Mouse (Mus musculus): ENCODE measurements at regions not wholly inside any gene's neighbourhood (a gene's known extent, or its start where the extent isn't known, plus 50 kb on each side); places are given as distances from the start of the nearest gene placed in this dataset.

DNA sequence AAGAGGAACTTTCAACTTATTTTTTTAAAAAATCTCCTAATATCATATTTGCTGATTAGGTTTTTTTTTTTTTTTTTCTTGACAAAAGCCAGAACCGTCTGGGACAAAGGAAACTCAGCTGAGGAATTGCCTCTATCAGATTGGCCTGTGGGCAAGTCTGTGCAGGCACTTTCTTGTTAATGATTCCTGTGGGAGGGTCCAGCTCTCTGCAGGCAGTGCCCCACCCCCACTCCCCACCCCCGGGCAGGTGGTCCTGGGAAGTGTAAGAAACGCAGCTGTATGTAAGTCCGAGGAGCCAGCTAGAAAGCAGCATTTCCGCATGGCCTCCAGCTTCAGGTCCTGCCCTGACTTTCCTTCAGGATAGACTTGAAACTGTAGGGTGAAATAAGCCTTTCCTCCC, 377.7 kb downstream of the Sox2 start:
- no peak for DNase-seq

DNA sequence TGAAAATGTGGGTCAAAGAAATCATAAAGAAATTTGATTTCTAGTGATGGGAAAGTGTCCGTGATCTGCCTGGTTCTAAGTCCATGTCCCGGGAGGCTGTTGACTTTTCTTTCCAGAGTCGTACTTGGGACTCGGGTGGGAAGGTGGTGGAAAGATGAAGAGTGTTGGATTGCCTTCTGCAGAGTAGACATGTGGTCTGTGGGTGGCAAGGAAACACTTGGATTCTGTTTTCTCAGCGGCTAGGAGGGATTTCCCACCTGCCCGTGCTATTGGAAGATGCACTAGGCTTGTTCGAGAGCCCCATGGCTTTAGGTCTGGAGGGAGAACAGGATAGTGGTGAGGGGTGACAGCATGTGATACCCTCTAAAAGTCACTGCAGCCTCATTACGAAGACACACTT, 379.7 kb downstream of the Sox2 start:
- no peak for DNase-seq

DNA sequence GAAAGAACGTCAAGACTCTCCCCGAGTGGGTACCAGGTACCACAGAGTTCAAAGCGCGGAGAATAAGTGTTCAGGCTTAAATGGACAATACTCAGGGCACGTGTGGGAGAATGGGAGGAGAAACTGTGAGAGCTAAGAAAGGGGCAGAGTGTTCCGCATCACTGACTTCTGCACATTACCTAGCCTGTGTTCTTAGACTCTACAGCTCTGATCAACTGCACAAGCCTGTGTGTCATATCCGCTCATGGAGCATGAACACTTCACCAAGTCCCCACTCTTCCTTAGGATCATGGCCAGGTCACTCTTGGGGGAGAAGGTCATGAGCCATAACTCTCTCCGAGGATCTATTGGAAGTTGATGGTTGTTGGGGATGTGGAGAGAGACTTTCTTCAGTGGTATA, 383.4 kb downstream of the Sox2 start:
- DNase-seq = no peak

DNA sequence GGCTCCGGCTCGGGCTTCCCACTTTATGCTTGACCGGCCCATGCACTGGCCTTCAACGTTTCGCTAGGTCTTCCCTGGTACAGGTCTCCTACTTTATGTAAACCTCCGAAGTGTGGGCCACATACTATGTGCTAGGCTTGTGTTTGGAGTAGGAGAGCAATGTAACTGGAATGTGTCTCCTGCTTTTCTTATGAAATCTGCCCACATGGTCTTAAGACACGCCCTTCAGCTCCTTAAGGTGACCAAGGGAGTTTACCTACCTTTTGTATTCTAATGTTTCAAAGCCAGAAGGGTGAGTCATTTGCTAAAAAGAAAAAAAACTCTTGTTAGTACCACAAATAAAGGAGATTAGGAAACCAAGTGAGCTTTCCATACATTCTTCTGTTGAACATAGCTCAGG, 385.0 kb downstream of the Sox2 start:
- no peak for DNase-seq

DNA sequence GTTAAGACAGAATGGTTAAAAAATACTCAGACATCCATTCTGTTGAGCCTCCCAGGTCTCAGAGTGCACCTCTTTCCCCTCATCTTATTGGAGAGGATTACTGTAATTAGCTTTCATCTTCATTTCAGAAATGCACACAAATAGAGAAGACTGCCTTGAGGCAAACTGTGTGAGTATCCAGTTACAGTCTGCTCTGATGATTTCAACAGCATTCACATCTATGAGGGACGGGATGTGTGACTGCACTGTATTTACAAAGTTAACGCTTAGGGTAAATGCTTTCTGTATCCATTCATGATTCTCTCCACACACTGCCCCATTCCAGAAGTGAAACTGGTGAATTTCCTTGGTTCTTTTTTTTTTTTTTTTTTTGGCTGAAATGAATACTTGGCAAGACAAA, 393.5 kb downstream of the Sox2 start:
- DNase-seq = no peak

DNA sequence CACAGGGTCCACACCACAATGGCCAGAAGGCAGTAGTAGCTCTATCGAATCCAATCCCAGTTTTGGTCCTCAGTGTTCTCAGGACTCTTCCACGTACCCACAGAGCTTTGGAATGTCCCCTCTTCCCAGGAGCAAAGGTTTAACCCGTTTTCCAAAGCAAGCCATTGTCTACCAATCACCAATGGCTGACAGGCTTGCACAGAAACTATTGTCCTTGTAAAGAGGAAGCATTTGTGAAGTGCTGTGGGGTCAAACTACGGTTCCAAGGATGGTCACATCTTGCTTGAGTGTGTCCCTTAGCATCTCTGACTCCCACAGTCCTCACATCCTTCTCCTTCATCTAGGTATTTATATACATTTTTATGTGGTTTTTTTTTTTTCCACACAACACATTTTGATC, 409.2 kb downstream of the Sox2 start:
- DNase-seq = no peak

DNA sequence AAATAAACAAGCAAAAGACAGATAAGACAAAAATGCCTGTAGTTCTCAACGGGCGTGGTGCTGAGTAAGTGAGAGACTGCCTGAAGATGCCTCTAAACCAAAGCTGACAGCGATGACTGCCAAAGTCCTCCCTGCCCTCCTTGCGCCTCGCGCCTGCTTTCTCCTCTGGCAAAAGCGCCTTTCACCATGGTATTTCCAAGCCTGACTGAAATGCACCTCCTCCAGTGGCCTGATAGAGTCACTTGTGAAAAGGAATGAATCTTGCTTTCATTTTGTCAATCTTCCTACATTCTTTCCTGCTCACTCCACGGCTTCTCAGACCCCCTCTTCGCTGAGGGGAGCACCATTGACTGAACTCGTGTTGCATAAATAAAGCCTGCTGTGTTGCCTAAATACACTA, 409.8 kb downstream of the Sox2 start:
- DNase-seq = no peak

DNA sequence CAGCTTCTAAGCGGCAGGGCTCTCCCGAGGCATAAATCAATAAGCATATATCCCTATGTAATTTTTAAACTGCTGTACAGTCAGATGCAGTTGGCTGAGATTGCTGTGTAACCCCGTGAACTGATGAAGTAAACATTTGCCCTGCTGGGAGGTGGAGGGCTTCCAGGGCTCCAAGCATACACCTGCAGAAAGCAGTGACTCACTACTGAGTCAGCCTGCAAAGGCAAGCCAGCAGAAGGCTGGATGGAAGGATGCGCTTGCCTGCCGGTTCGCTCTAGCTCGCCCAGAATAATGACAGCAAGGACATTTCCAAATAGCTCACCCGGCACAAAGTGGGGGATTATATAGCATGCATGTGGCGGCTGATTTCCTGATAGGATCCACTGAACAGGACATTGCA, 416.6 kb downstream of the Sox2 start:
- DNase-seq = no peak

DNA sequence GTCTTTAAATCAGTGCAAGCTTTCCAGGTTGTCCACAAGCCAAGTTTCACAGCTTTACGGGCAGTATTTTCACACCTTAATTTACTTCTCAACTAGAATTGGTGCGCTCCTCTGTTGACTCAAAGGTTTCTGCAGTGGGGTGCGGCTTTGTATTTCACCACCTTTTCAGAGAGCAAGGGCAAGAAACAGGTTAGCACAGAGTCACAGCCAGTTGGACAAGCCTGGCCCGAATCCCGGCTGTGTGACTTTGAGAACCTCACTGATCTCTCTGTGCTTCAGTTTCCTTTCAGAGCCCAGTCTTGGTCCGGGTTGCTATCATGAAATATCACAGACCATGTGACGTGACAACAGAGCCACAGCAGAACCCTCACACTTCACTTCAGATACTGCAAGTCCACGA, 418.4 kb downstream of the Sox2 start:
- no peak for DNase-seq

DNA sequence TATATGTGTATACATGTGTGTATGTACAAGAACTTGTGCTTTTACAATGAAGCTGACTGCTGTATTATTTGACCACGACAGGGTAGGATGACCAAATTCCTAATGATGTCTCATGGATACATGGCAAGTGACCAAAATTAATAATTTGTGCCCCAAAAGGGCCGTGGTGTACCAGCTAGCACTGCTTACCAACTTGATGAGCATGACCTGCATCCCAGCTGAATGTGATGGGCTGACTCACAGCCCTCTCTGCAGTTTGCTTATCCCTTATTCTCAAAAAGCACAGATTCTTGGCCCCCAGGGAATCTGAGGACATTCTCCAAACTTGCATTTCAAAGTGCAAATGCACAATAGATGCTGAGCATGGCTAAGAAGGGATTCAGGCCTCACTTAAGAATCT, 420.8 kb downstream of the Sox2 start:
- no peak for DNase-seq

DNA sequence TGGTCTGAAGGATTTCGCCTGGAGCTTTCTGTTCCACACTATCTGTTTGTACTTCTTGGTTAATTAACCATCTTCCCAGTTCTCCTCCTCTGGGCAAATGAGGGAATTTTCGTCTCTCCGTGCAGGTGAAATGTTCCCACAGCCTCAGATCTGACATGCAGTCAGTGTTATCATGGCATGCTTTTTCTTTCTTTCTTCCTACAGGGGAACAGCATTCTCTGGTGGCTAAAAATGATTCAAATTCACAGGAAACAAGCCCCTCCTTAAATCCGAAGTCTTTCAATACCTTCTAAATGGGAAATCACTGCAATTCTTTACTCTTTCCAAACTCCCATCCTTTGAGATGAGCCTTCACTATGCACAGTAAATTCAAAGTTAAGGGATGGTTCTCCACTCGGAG, 429.7 kb downstream of the Sox2 start:
- no peak for DNase-seq

DNA sequence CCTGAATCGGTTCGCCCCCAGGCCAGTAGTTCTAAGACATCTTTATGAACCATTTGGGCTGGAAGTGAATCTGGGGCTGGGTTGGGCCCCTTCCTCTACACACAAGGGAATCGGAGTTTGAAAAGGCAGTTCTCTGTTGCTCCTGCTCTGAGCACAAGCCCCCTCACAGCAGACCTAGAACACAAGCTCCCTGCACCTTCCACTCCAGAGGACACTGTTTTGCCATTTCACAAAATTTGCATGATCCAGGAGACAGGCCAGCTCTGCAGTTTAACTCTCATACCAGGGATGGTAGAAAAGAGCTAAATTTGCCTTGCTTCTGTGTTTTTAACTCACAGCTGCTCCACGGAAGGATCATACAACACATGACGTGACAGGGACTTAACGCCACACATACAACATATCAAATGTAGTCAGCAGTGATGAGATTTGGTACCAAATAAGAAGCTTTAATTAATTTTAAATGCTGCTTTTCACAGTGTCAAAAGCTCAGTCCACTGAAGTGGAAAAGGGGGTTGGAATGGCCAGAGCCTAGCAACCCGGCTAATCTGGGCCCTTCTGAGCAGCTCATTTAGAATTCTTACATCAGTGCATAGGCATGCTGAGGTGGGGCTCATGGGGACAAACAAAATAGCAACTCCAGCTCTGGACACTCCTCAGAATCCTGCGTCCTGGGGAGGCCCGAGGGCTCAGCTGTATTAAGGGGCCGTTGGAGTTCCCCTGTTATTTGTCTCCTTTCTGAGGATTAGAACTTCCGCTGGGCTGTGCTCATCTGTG, 434.1 kb downstream of the Sox2 start:
- no peak for DNase-seq

DNA sequence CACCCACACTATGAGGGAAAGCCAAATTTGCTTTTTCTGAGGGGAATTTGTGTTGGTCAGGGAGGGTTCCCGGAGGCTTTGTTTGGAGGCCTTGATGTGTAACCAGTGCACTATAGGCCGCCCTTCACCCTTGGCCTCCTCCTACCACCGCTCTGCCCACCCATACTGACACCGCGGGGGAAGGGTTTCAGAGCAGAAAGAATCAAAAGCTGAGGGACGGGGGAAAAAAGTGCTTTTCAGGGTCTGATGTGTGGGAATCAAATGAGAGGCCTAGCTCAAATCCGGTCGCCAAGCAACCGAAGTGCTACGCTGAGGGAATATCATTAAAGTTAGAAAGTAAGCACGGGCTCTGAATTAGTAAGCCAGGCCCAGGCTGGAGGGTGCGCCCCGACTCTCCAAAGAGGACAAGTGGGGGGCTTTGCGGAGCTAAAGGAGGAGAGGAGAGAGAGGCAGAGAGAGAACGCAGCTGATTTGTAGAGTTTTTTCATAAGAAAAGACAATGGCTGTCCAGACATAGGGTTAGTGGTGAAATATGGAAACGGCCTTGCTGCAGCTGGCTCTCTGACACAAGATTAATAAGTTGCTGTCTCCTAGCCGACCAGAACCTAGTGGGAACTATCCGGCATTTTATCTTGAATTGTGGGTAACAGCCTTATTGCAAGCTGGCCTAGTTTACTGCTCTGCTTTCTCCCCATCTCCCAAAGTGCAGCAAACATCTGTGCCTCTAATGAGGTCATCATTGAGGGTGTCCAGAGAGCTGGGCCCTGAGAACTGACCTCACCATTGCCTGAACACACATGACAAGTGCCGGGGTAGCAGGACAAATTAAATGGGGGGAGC, 438.3 kb downstream of the Sox2 start:
- no peak for DNase-seq

DNA sequence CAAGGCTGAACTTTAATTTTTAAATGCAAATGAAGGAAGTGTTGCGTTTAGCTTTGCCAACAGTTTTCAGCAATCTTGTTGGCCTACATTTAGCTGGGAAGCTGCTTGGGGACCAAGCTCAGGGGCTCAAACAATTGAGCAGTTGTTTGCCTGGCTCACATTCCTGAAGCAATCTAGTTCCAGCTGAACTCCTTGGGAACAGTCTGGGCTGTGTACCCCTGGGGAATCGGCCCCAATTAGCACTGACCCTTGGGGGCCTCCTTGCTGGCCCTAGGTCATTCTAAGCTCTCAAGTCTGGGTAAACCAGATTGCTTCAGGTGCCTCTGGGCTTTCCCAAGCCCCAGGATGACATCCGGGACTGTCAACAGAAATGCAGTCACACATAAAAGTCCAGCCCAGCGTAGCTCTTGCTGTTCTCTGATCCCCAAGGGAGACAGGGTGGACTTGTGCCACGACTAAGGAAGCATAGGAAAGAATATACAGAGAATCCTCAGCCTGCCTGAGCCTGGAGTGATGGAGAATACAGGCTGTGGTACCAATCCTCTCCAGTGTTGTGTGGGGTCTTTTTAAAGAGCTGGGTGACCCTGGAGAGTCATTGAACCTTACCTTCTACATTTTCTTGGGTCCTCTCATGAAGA, 440.4 kb downstream of the Sox2 start:
- DNase-seq = no peak

DNA sequence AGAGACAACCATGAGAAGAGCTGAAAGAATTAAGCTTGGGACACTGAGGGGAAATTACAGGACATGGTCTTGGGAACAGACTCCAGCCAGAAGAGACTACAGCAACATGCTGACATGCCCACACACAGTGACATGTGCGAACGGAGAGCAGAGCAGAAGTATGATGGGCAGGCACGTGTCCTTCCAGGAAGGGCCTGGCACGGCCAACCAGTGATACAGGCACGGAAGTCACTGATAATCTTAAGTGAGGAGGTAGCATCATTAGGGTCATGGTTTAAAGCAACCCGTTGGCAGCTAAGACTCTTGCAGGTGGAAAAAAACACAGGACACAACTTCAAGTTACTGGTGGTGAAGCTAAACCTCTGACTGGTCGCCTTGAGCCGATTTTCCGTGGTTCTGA, 442.8 kb downstream of the Sox2 start:
- DNase-seq = no peak

DNA sequence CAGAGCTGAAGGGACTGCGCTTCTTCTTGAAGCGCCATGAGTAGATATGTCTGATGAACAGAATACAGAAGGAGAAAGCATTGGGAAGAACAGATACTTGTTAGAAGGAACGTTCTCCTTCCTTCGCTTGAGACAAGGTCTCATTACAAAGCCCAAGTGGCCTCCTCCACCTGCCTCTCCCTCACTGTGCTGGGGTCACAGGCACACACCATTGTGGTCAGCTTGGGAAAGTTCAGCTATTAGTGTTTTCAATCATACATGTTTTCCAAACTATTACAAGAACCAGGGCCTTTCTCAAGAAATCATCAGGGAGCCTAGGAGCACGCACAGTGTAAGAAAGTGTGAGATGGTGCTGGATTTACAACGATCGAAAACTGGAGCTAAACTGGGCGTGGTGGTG, 445.0 kb downstream of the Sox2 start:
- no peak for DNase-seq

DNA sequence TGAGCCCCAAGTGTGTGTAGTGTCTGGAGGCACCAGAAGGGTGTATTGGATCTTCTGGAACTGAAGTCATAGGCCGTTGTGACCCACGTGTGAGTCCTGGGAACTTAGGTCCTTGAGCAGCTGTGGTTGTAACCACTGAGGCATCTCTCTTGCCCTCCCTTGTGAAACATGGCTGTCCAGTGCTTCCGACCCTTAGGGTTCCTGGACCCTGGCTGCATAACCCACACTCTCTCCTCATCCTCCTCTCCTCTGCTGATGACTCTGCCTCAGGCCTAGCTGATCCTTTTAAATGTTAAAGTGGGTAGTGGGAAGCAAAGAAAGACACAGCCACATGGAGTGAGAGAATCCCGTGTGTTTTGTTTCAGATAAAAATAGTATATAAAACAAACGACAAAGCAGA, 446.2 kb downstream of the Sox2 start:
- DNase-seq = no peak

DNA sequence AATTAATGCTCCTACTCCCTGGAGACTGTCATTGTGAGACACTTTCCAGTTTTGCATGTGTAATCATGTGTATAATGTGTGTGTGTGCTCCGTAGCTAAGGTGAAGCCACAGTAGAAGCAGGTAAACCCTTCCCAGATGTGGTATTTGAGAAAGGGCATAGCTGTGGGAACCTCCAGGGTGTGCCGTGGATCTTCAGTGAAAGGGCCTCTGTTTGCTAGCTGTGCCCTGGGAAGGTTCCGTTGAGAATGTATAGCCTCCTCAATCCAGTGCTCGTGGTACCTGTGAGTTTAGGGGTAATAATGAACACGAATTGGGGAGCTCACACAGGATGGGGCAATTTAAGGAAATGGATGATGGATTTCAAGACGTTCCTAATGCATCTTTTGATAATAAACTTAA, 447.6 kb downstream of the Sox2 start:
- no peak for DNase-seq

DNA sequence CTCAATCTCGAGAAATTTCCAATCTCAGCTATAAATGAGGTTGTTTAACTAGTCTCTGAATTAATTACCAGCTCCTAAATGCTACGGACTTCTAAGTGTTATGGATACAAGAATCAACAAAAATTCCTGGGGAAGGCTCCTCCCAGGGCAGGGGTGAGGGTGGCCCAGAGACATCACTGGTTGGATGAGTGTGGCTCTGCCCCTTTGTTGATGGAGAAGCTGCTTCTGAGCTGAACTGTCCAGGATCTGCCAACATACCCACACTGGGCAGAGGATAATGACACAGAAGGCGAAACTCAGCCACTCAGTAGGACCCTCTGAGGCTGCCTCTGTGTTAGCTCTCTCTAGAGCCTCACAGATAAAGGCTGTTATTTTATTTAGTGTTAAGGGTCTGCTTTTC, 449.0 kb downstream of the Sox2 start:
- DNase-seq = no peak

DNA sequence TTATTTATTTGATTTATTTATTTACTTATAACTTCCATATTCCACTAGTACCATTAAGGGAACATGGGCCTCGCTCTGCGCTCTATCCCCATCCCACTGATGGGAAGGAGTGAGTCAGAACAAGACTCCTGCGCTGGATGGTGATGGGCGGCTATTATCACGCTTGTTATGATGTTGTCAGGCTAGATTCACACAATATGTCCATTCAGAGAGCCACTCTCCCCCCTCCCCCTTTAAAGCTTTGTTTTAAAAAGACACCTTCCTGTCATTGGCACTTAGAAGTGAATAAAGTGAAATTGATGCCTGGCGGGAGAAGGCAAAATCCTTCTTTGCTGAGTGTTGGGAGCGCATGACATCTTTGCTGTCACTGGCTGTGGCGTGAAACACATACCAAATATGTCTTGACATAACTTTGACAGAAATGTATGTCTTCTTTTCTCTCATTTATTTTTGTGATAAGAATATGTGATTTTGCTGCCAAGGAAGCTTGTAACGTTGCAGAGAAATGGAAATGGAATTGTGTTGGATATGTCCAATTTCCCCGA, 449.7 kb downstream of the Sox2 start:
- no peak for DNase-seq

DNA sequence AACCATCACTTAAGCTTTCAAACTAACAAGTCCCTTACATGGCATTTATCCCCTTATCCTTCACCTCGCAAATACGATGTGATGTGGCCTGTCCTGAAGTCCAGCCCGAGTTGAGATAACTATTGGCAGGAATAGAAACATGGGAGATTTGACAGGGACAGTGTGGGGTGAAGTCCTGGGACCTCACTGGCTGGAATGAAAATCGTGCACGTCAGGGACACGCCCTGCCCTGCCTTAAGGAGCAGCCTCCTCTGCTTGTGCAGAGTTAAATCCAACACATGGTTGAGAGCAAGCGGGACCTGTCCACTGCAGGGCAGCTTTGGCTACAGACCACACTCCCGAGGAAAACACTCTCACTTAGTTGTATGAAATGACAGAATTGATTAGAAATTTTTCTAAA, 451.1 kb downstream of the Sox2 start:
- DNase-seq = no peak

DNA sequence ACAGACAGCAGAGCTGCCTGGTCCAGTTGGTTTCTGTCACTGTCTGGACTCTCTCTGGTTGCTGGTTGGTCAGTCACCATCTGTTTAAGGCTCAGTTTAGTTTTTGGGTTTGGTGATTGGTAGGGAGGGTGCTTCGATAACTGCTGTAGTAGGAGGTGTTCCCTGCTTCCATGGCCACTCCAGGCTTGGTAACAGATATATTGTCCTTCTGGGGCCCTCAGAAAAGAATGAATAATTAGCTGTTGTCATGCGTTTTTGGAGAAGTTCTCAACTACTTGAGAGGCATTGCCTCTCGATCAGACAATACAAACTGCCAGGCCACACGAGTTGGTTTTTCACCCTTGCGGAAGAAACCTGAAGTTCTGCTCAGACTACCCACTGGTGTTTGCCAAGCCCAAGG, 451.7 kb downstream of the Sox2 start:
- DNase-seq = no peak
